Mouse (Mus musculus) CH12.LX (cell line): ENCODE results near the gene Gm21750.

Experiments used
- BHLHE40 ChIP-seq: IDR thresholded peaks from 2 replicates; pipeline ENCODE4 v1.6.1; 2011; ENCODE audit warnings: mild to moderate bottlenecking, low read depth, low read length, improper control_type of control experiment
- CTCF ChIP-seq, 2 experiments: IDR thresholded peaks in 1 of 2; conservative IDR thresholded peaks in 1 of 2; 2 replicates each; pipeline ENCODE4 v1.5.1; 2011 to 2012; ENCODE audit warnings: low read depth in 2 of 2, low read length in 2 of 2, improper control_type of control experiment in 1 of 2, inconsistent platforms in 1 of 2, mild to moderate bottlenecking in 1 of 2, moderate library complexity in 1 of 2
- POLR2A ChIP-seq: IDR thresholded peaks from 2 replicates; pipeline ENCODE4 v1.6.1; 2011; ENCODE audit warnings: low read depth, mild to moderate bottlenecking, improper control_type of control experiment, low read length

GRCm38 (mm10) chr14:73709412-73710110 lies 48.5 kb downstream of the Gm21750 start:
- no peak for TF ChIP-seq CTCF (conservative IDR thresholded peaks at IDR 0.05 in 1 of 2, IDR thresholded peaks at IDR 0.05 in 1 of 2; ENCODE audit: low read depth in 2 of 2, low read length in 2 of 2)
- TF ChIP-seq BHLHE40, result no peak
- TF ChIP-seq POLR2A, result no peak
